Mouse (Mus musculus): ENCODE data around the gene Tmem176a. TPM values are rescaled to one million over a fixed set of nuclear protein-coding genes. Genes with fewer than 3 reads are reported as not detected.
"Not testable (repeated sequence)": the region's sequence is repeated elsewhere in the genome, so short reads cannot be mapped to it uniquely, and the experiment has no call there.

Gene Tmem176a
- polyA plus RNA-seq, 1 experiment from 2014 or later = 17.9 TPM

GRCm38 (mm10) chr6:48865152-48865745 is 24.5 kb downstream of the Tmem176a start:
- 96% methylated on average over 1 of the region's 1 CpGs for WGBS
- H3K4me2 ChIP-seq (ENCODE audit: low read length) = no peak overlapping the region
- ATAC-seq = no peak

GRCm38 (mm10) chr6:48866355-48866950 is 25.7 kb downstream of the Tmem176a start:
- H3K4me1 ChIP-seq (ENCODE audit: control insufficient read depth, insufficient read depth, low read length); ATAC-seq; H3K36me3 ChIP-seq (ENCODE audit: control insufficient read depth, insufficient read depth, low read length); H3K27ac ChIP-seq (ENCODE audit: low read length); H3K9me3 ChIP-seq (replicated peaks; ENCODE audit: control insufficient read depth, low read length, poor library complexity, severe bottlenecking); H3K4me3 ChIP-seq (ENCODE audit: low read depth, low read length); H3K4me2 ChIP-seq (ENCODE audit: low read length); H3K9ac ChIP-seq (ENCODE audit: low read depth, low read length); H3K27me3 ChIP-seq (ENCODE audit: control insufficient read depth, insufficient read depth, low read depth, low read length): not testable (repeated sequence)
- 7% methylated on average over 1 of the region's 1 CpGs for WGBS

More at GRCm38 (mm10) chr6:48865152-48865745, 24.5 kb downstream of the Tmem176a start:
- H3K9ac ChIP-seq (ENCODE audit: low read depth, low read length) = no peak overlapping the region
- H3K27me3 ChIP-seq (ENCODE audit: control insufficient read depth, insufficient read depth, low read depth, low read length) = no peaks in the 10 kb centered on the region
- peaks cover 3% of the 10 kb centered on the region; the same call in 1 of the 2 replicates for H3K4me1 ChIP-seq (ENCODE audit: control insufficient read depth, insufficient read depth, low read length)
- H3K9me3 ChIP-seq (replicated peaks; ENCODE audit: control insufficient read depth, low read length, poor library complexity, severe bottlenecking) = no peaks in the 10 kb centered on the region
- H3K36me3 ChIP-seq (ENCODE audit: control insufficient read depth, insufficient read depth, low read length) = no peaks in the 10 kb centered on the region
- H3K27ac ChIP-seq (ENCODE audit: low read length) = no peak overlapping the region
- H3K4me3 ChIP-seq (ENCODE audit: low read depth, low read length) = no peak overlapping the region

- H3K36me3 ChIP-seq (ENCODE audit: control insufficient read depth, insufficient read depth, low read length) = no peaks in the 10 kb centered on the region
- H3K9ac ChIP-seq (ENCODE audit: low read depth, low read length) = no peak overlapping the region
- peak; percentile 36; the same call in 1 of the 2 replicates for ATAC-seq
- H3K4me1 ChIP-seq (ENCODE audit: control insufficient read depth, insufficient read depth, low read length) = peaks cover 3% of the 10 kb centered on the region; the same call in 1 of the 2 replicates
- no peak overlapping the region for H3K4me2 ChIP-seq (ENCODE audit: low read length)
- WGBS = 20% methylated on average over 4 of the region's 4 CpGs
- no peaks in the 10 kb centered on the region for H3K9me3 ChIP-seq (replicated peaks; ENCODE audit: control insufficient read depth, low read length, poor library complexity, severe bottlenecking)
- no peak overlapping the region for H3K27ac ChIP-seq (ENCODE audit: low read length)
- H3K27me3 ChIP-seq (ENCODE audit: control insufficient read depth, insufficient read depth, low read depth, low read length) = no peaks in the 10 kb centered on the region
- no peak overlapping the region for H3K4me3 ChIP-seq (ENCODE audit: low read depth, low read length)
Observed at GRCm38 (mm10) chr6:48867158-48867557, 26.4 kb downstream of the Tmem176a start.

- Histone ChIP-seq H3K27ac (ENCODE audit: low read length) (no peak overlapping the region), H3K4me1 (ENCODE audit: control insufficient read depth, insufficient read depth, low read length) (peaks cover 3% of the 10 kb centered on the region; the same call in 1 of the 2 replicates), H3K9me3 (replicated peaks; ENCODE audit: control insufficient read depth, low read length, poor library complexity, severe bottlenecking) (no peaks in the 10 kb centered on the region), H3K27me3 (ENCODE audit: control insufficient read depth, insufficient read depth, low read depth, low read length) (no peaks in the 10 kb centered on the region), H3K4me3 (ENCODE audit: low read depth, low read length) (no peak overlapping the region), H3K9ac (ENCODE audit: low read depth, low read length) (no peak overlapping the region), H3K4me2 (ENCODE audit: low read length) (no peak overlapping the region), H3K36me3 (ENCODE audit: control insufficient read depth, insufficient read depth, low read length) (no peaks in the 10 kb centered on the region)
- no peak for ATAC-seq
- 76% methylated on average over 2 of the region's 2 CpGs for WGBS
Observed at GRCm38 (mm10) chr6:48869774-48870173, 29.1 kb downstream of the Tmem176a start.

GRCm38 (mm10) chr6:48872596-48872995 is 31.9 kb downstream of the Tmem176a start, which contains the start of gene Aoc1:
Gene Aoc1, plus strand, starts transcription at chr6:48872896.
- no peak within 1 kb of the TSS for H3K4me2 ChIP-seq (ENCODE audit: low read length)
- no peaks in the 10 kb centered on the region for H3K36me3 ChIP-seq (ENCODE audit: control insufficient read depth, insufficient read depth, low read length)
- no peaks in the 10 kb centered on the region for H3K27me3 ChIP-seq (ENCODE audit: control insufficient read depth, insufficient read depth, low read depth, low read length)
- no peak within 1 kb of the TSS for H3K4me3 ChIP-seq (ENCODE audit: low read depth, low read length)
- H3K27ac ChIP-seq (ENCODE audit: low read length) = no peak within 1 kb of the TSS
- no peaks in the 10 kb centered on the region for H3K4me1 ChIP-seq (ENCODE audit: control insufficient read depth, insufficient read depth, low read length)
- 91% methylated on average over 5 of the region's 5 CpGs for WGBS
- H3K9me3 ChIP-seq (replicated peaks; ENCODE audit: control insufficient read depth, low read length, poor library complexity, severe bottlenecking) = no peaks in the 10 kb centered on the region
- H3K9ac ChIP-seq (ENCODE audit: low read depth, low read length) = no peak within 1 kb of the TSS
- ATAC-seq = no peak

- Histone ChIP-seq H3K27me3 (ENCODE audit: control insufficient read depth, insufficient read depth, low read depth, low read length) (no peaks in the 10 kb centered on the region), H3K4me3 (ENCODE audit: low read depth, low read length) (no peak overlapping the region), H3K27ac (ENCODE audit: low read length) (no peak overlapping the region), H3K9me3 (replicated peaks; ENCODE audit: control insufficient read depth, low read length, poor library complexity, severe bottlenecking) (no peaks in the 10 kb centered on the region), H3K4me2 (ENCODE audit: low read length) (no peak overlapping the region), H3K4me1 (ENCODE audit: control insufficient read depth, insufficient read depth, low read length) (no peaks in the 10 kb centered on the region), H3K9ac (ENCODE audit: low read depth, low read length) (no peak overlapping the region), H3K36me3 (ENCODE audit: control insufficient read depth, insufficient read depth, low read length) (no peaks in the 10 kb centered on the region)
- no peak for ATAC-seq
- 86% methylated on average over 4 of the region's 4 CpGs for WGBS
Observed at GRCm38 (mm10) chr6:48874576-48874975, 33.9 kb downstream of the Tmem176a start.

GRCm38 (mm10) chr6:48875515-48875914 is 34.8 kb downstream of the Tmem176a start:
- no peaks in the 10 kb centered on the region for H3K36me3 ChIP-seq (ENCODE audit: control insufficient read depth, insufficient read depth, low read length)
- no peaks in the 10 kb centered on the region for H3K9me3 ChIP-seq (replicated peaks; ENCODE audit: control insufficient read depth, low read length, poor library complexity, severe bottlenecking)
- no peak for ATAC-seq
- no peak overlapping the region for H3K9ac ChIP-seq (ENCODE audit: low read depth, low read length)
- no peaks in the 10 kb centered on the region for H3K4me1 ChIP-seq (ENCODE audit: control insufficient read depth, insufficient read depth, low read length)
- WGBS = 85% methylated on average over 6 of the region's 6 CpGs
- no peaks in the 10 kb centered on the region for H3K27me3 ChIP-seq (ENCODE audit: control insufficient read depth, insufficient read depth, low read depth, low read length)
- H3K4me3 ChIP-seq (ENCODE audit: low read depth, low read length) = no peak overlapping the region
- no peak overlapping the region for H3K4me2 ChIP-seq (ENCODE audit: low read length)
- no peak overlapping the region for H3K27ac ChIP-seq (ENCODE audit: low read length)

- Histone ChIP-seq H3K4me2 (ENCODE audit: low read length) (no peak overlapping the region), H3K27ac (ENCODE audit: low read length) (no peak overlapping the region), H3K9ac (ENCODE audit: low read depth, low read length) (no peak overlapping the region), H3K4me1 (ENCODE audit: control insufficient read depth, insufficient read depth, low read length) (no peaks in the 10 kb centered on the region), H3K9me3 (replicated peaks; ENCODE audit: control insufficient read depth, low read length, poor library complexity, severe bottlenecking) (no peaks in the 10 kb centered on the region), H3K27me3 (ENCODE audit: control insufficient read depth, insufficient read depth, low read depth, low read length) (no peaks in the 10 kb centered on the region), H3K36me3 (ENCODE audit: control insufficient read depth, insufficient read depth, low read length) (no peaks in the 10 kb centered on the region), H3K4me3 (ENCODE audit: low read depth, low read length) (no peak overlapping the region)
- 36% methylated on average over 5 of the region's 5 CpGs for WGBS
- ATAC-seq = no peak
Observed at GRCm38 (mm10) chr6:48876510-48877135, 35.9 kb downstream of the Tmem176a start.

- Histone ChIP-seq H3K4me1 (ENCODE audit: control insufficient read depth, insufficient read depth, low read length) (no peaks in the 10 kb centered on the region), H3K4me2 (ENCODE audit: low read length) (no peak overlapping the region), H3K4me3 (ENCODE audit: low read depth, low read length) (no peak overlapping the region), H3K27me3 (ENCODE audit: control insufficient read depth, insufficient read depth, low read depth, low read length) (no peaks in the 10 kb centered on the region), H3K27ac (ENCODE audit: low read length) (no peak overlapping the region), H3K9ac (ENCODE audit: low read depth, low read length) (no peak overlapping the region), H3K9me3 (replicated peaks; ENCODE audit: control insufficient read depth, low read length, poor library complexity, severe bottlenecking) (no peaks in the 10 kb centered on the region), H3K36me3 (ENCODE audit: control insufficient read depth, insufficient read depth, low read length) (no peaks in the 10 kb centered on the region)
- 80% methylated on average over 4 of the region's 4 CpGs for WGBS
- ATAC-seq = no peak
Observed at GRCm38 (mm10) chr6:48894203-48894602, 53.5 kb downstream of the Tmem176a start.
